Mouse (Mus musculus) induced T-regulatory cell, adult 2 months (primary cell): ENCODE measurements around the gene Tspyl3.
A peak's percentile ranks its signal among the peaks of the same experiment; 100 is the strongest.
"Not testable (repeated sequence)": the region's sequence is repeated elsewhere in the genome, so short reads cannot be mapped to it uniquely, and the experiment has no call there.

Experiments
- DNase-seq: peaks from one replicate; pipeline ENCODE4 v3.0.0-alpha.2; 2012; ENCODE audit warnings: low read depth

Tspyl3 gene

GRCm38 (mm10) chr2:153224946-153225594 lies at the start of gene Tspyl3:
Gene Tspyl3 (minus strand): TSS chr2:153225441.
- peak; percentile 80 for DNase-seq

DNA sequence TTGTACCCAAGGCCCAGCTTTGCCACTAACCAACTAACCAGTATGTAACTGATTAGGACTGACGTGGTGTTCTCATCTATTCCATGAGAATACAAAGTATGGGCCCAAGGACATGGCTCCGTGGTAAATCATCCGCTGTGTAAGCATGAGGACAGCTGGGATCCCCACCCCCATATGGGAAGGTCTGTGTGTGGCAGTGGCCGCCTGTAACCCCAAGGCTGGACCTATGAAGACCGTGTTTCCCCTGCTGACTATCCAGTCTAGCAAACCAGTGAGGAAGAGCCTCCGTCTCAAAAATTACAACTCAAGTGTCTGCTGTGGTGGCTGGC lies 49.6 kb upstream of the Tspyl3 start:
- no peak for DNase-seq

GRCm38 (mm10) chr2:153274200-153274918 lies 49.1 kb upstream of the Tspyl3 start:
- DNase-seq, result not testable (repeated sequence)

DNA sequence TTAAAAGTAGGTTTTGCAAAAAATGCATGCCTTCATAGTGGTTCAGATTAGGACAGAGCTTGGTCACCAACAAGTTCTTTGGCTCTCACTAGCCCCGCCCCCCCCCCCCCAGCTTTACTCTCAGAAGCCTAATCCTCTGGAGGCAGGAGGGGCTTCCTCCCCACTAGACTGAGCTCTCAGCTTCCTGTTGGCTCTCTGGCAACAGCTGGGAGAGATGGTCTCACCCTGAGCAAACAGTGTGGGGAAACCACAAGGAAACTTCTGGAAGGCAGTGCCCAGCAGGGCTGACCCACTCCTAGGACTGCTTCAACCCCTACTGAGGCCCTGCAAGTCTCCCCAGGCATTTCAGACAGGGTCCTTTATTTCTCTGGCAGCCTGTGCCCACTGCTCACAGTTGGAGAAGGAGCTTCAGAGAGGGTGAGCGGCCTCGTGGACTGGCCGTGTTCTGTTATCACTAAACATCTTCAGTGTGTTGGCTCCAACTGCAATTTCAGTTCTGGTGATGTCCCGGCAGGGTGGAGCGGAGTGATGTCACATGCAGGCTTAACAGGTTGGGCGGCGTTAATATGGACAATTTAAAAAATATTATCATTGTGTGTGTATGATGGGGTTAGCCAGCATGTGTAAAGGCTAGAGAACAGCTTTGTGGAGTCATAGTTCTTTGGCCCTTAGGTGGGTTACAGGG lies 45.1 kb upstream of the Tspyl3 start:
- not testable (repeated sequence) for DNase-seq

GRCm38 (mm10) chr2:153267331-153267730 lies 42.1 kb upstream of the Tspyl3 start:
- no peak for DNase-seq

DNA sequence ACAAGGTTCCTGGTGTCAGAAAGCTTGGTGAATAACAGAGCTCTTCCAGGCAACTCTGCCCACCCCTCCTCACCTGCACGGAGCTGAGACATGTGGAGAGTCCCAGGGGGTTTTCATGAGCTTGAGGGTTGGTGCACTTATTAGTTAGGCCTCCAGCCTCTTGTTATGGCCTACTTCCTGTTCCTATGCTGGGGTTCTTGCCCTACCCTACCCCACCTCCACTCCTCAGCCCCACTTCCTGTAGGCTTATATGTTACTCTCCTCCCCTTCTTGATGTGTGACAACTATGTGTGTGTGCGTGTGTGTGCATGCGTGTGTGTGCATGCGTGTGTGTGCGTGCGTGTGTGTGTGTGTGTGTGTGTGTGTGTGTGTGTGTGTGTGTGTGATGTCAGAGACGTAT lies 37.8 kb upstream of the Tspyl3 start:
- DNase-seq, result peak; percentile 90

DNA sequence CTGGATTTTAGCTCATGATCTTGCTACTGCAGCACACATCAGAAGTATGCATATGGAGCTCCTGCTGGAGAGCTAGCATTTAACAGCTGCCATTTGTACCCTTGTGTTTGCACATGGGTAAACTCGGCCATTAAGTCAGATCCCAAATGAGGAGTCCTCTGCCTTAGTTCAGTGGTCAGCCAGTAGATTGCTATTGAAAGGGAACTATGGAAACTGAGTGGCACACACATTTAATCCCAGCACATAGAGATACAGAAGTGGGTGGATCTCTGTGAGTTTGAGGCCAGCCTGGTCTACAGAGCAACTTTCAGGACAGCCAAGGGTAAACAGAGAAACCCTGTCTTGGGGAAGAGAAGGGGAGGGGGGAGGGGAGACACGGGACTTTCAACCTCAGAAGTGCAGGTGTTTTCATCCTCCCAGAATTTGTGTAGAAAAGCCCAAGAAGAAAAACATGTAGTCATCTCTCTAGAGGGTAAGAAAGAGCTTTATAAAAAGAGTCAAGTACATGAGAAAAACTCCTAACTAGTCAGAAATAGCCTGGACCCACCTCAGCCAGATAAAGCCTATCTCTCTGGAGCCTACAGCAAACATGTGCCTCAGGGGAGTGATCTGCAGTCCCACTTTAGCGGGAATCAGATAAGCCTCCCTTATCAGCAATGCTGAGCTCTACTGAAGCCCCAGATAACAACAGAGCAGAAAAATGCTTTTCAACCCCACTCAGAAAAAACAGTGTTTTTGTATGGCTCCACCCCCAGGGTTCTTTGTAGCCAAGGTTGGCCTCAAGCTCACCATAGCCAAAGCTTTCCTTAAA lies 34.8 kb upstream of the Tspyl3 start:
- DNase-seq, result peak; percentile 66

GRCm38 (mm10) chr2:153259030-153259863 lies 34.0 kb upstream of the Tspyl3 start:
- DNase-seq, result no peak

- no peak for DNase-seq
These were observed 31.4 kb upstream of the Tspyl3 start for GRCm38 (mm10) chr2:153256604-153257003.

- no peak for DNase-seq
These were observed 24.5 kb upstream of the Tspyl3 start for GRCm38 (mm10) chr2:153249751-153250150.

DNA sequence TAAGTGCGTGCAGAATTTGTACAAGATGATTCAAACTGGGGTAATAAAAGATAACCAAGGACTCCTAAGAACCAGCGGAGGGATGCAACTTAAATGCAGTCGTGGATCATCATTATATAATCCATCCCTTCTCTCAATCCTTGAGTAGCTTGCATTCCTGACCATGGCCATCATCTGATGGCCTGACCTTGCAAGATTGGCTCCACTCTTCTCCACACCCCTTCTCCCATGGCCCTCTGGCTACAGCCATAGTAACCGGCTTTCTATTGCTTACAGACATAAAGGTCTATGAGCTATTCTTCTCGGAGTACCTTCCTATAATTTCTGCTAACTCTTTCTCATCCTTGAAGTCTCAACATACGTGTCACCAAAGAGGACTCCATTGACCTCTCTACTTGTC lies 16.9 kb upstream of the Tspyl3 start:
- DNase-seq, result no peak

GRCm38 (mm10) chr2:153241250-153242014 lies 16.2 kb upstream of the Tspyl3 start, which contains the start of the genes Plagl2 and Pofut1:
Gene Plagl2 (minus strand): TSS chr2:153241426.
Gene Pofut1 (plus strand): TSS chr2:153241533.
- DNase-seq, result peak; percentile 94

DNA sequence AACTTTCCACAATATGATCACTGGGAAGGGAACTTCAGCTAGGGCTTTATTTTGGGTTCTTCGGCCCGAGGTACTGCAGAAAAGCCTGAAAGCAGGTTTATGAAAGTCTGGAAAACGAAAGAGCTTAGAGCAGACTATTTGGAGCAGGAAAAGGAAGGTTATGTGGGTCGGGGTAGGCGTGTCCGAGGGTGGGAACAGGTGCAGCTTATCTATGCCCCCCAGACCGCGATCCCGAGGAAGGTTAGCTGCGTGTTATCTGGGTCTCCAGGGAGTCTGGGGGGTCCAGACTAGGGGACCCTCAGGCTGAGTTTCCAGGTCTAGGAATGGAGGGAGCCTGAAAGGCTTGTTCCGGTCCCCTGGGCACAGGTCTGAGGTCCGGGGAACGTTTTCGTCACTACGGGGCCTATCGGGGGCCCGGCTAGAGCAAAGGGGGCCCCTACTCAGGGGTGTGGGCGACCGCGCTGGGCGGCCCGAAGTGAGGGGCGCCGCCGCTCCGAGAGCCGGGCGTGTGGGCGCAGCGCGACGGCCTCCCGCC lies 15.5 kb upstream of the Tspyl3 start:
- DNase-seq, result peak; percentile 65

- DNase-seq, result peak; percentile 44
These were observed 14.7 kb upstream of the Tspyl3 start for GRCm38 (mm10) chr2:153239860-153240480.

- DNase-seq, result peak; percentile 45
These were observed 14.0 kb upstream of the Tspyl3 start for GRCm38 (mm10) chr2:153239021-153239859.

GRCm38 (mm10) chr2:153238406-153238805 lies 13.2 kb upstream of the Tspyl3 start:
- DNase-seq, result no peak

- DNase-seq, result peak; percentile 61
These were observed 12.7 kb upstream of the Tspyl3 start for GRCm38 (mm10) chr2:153237891-153238290.

GRCm38 (mm10) chr2:153237193-153237592 lies 12.0 kb upstream of the Tspyl3 start:
- peak; percentile 55 for DNase-seq

GRCm38 (mm10) chr2:153228523-153228922 lies 3.3 kb upstream of the Tspyl3 start:
- DNase-seq, result no peak
